Mouse (Mus musculus) hindbrain, embryonic 13.5 days (tissue): ENCODE measurements around the gene Tigd4. TPM values are rescaled to one million over a fixed set of nuclear protein-coding genes. Genes with fewer than 3 reads are reported as not detected.

ENCODE experiments used
- ATAC-seq: fragments of 200-750 bp; cut with Nextera tagmentation; 2 replicates; pipeline ENCODE4 v1.8.0; 2017; ENCODE audit warnings: moderate TSS enrichment; ENCODE audit not compliant: low FRiP score
- H3K27ac ChIP-seq: fragments of 300-500 bp; sonication (generic); 2 replicates; pipeline ENCODE4 v1.5.1; 2015; ENCODE audit warnings: inconsistent platforms, mild to moderate bottlenecking, moderate library complexity
- H3K27me3 ChIP-seq: fragments of 300-500 bp; sonication (generic); 2 replicates; pipeline ENCODE4 v1.6.1; 2015; ENCODE audit warnings: mild to moderate bottlenecking, inconsistent platforms
- H3K36me3 ChIP-seq: fragments of 300-500 bp; sonication (generic); 2 replicates; pipeline ENCODE4 v1.6.1; 2015; ENCODE audit warnings: mild to moderate bottlenecking, inconsistent platforms
- H3K4me1 ChIP-seq: fragments of 300-500 bp; sonication (generic); replicated peaks from 2 replicates; pipeline ENCODE4 v1.6.1; 2015; ENCODE audit warnings: inconsistent platforms
- H3K4me2 ChIP-seq: fragments of 300-500 bp; sonication (generic); 2 replicates; pipeline ENCODE4 v1.6.1; 2015; ENCODE audit warnings: inconsistent platforms, mild to moderate bottlenecking, moderate library complexity
- H3K4me3 ChIP-seq: fragments of 300-500 bp; sonication (generic); 2 replicates; pipeline ENCODE4 v1.5.1; 2015; ENCODE audit warnings: mild to moderate bottlenecking, inconsistent platforms
- H3K9ac ChIP-seq: fragments of 300-500 bp; sonication (generic); 2 replicates; pipeline ENCODE4 v1.6.1; 2015; ENCODE audit warnings: mild to moderate bottlenecking, inconsistent platforms
- H3K9me3 ChIP-seq: fragments of 300-500 bp; sonication (generic); 2 replicates; pipeline ENCODE4 v1.6.1; 2016; ENCODE audit warnings: inconsistent platforms
- whole genome bisulfite sequencing: fragments of 180-500 bp; shearing (Covaris S2); methylation state at CpG from one replicate; pipeline ENCODE4 v1.1.7; 2015; 5-methylcytosine and 5-hydroxymethylcytosine counted together
- polyA plus RNA-seq: library from polyadenylated mRNA; unstranded; fragments of >200 nt; fragmentation: Nextera tagmentation; extraction: Ambion mirVana; gene quantifications from 2 replicates; pipeline ENCODE4 v1.2.1, GENCODE M21; 2015

Tigd4 gene
- polyA plus RNA-seq, 1 experiment from 2014 or later, result not detected

DNA sequence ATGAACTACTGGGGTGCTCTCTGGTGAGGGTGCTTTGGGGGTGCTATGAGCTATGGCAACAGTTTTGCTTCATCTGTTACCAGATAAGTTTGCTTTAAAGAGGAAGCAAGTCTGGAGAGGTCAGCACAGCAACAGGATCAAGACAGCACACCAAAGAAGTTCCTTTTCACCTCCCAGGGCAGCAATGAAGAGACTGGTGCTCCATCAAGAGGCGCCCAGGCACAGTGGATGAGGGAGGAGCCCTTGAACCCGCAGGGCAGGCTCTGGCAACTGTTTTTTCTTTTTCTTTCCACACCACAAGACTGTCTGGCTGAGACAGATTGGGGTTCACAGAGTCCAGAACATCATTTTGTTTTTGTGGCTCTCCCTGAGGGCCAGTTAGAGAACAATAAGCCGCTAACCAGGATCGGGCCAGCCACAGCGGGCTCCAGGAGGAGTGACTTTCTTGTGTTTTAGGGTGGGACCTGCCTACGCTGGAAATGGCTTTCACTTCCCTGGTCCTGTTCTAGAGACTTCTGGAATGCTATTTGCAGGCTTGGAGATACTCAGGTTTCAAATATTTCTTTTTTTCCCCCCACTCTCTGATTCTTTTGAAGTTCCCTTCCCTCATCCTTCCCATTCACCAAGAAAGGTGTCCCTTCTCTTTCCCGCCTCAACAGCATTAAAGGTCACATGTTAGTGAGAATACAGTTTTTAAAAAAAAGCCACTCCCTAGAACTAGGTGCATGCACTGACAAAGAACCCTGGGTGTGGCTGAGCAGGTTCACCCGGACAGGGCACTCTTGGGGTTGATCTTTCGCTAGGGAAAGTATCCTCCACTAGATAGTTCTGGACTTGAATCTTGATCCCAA is 52.0 kb downstream of the Tigd4 start:
- ATAC-seq, result no peak
- H3K4me1 ChIP-seq, result peaks cover 9% of the 10 kb centered on the region
- no peak overlapping the region for H3K9ac ChIP-seq
- H3K4me3 ChIP-seq, result no peak overlapping the region
- H3K27me3 ChIP-seq, result 0 out of 2 replicates have a peak, but pooled peaks cover 5% of the 10 kb centered on the region
- H3K9me3 ChIP-seq, result no peaks in the 10 kb centered on the region
- no peak overlapping the region for H3K4me2 ChIP-seq
- no peaks in the 10 kb centered on the region for H3K36me3 ChIP-seq
- H3K27ac ChIP-seq, result no peak overlapping the region
- WGBS, result 76% methylated on average over 9 of the region's 9 CpGs

GRCm38 (mm10) chr3:84646007-84646290 is 52.6 kb downstream of the Tigd4 start:
- Histone ChIP-seq H3K27ac (no peak overlapping the region), H3K27me3 (0 out of 2 replicates have a peak, but pooled peaks cover 5% of the 10 kb centered on the region), H3K9me3 (no peaks in the 10 kb centered on the region), H3K4me2 (no peak overlapping the region), H3K36me3 (no peaks in the 10 kb centered on the region), H3K4me3 (no peak overlapping the region), H3K4me1 (peaks cover 8% of the 10 kb centered on the region), H3K9ac (no peak overlapping the region)
- ATAC-seq, result no peak
- WGBS, result 83% methylated on average over 3 of the region's 3 CpGs

- Histone ChIP-seq H3K27ac (no peak overlapping the region), H3K4me2 (no peak overlapping the region), H3K9me3 (no peaks in the 10 kb centered on the region), H3K36me3 (no peaks in the 10 kb centered on the region), H3K27me3 (0 out of 2 replicates have a peak, but pooled peaks cover 5% of the 10 kb centered on the region), H3K4me1 (peaks cover 8% of the 10 kb centered on the region), H3K9ac (no peak overlapping the region), H3K4me3 (no peak overlapping the region)
- 77% methylated on average over 8 of the region's 8 CpGs for WGBS
- ATAC-seq, result no peak
Measured at GRCm38 (mm10) chr3:84646331-84646845, 53.0 kb downstream of the Tigd4 start.

Other genes with a start within 250 kb of the Tigd4 start
- 4.7 and 4.8 TPM in 2 replicates for gene Fhdc1, start 113.1 kb upstream of the Tigd4 start, polyA plus RNA-seq
- 27.2 and 27.5 TPM in 2 replicates for gene Arfip1, start 10.9 kb upstream of the Tigd4 start, polyA plus RNA-seq
- 0.53 and 0.60 TPM in 2 replicates for gene Tmem154, start 72.6 kb downstream of the Tigd4 start, polyA plus RNA-seq
- gene Fbxw7, start 221.7 kb downstream of the Tigd4 start, polyA plus RNA-seq, result 24.4 and 26.1 TPM in 2 replicates